Mouse (Mus musculus): ENCODE results near the gene Wdr89. TPM values are rescaled to one million over a fixed set of nuclear protein-coding genes. Genes with fewer than 3 reads are reported as not detected.

Wdr89 gene
- polyA plus RNA-seq, 1 experiment from 2014 or later, result 10.5 TPM

- WGBS, result 97% methylated on average over 1 of the region's 1 CpGs
- DNase-seq (ENCODE audit: low spot score, missing footprints) (no peak), ATAC-seq (ENCODE audit: low FRiP score) (no peak)
- Histone ChIP-seq H3K4me2 (no peak overlapping the region), H3K9ac (ENCODE audit: low read length) (no peak overlapping the region), H3K27me3 (ENCODE audit: control insufficient read depth, insufficient read depth, low read length) (no peaks in the 10 kb centered on the region; the same call in 1 of the 2 replicates), H3K4me1 (ENCODE audit: control insufficient read depth, insufficient read depth, low read length) (no peaks in the 10 kb centered on the region), H3K27ac (ENCODE audit: low read depth, low read length) (no peak overlapping the region), H3K9me3 (ENCODE audit: control insufficient read depth, low read length) (no peaks in the 10 kb centered on the region), H3K36me3 (ENCODE audit: control insufficient read depth, insufficient read depth, low read length) (no peaks in the 10 kb centered on the region), H3K4me3 (ENCODE audit: low read depth, low read length) (no peak overlapping the region)
Measured at GRCm38 (mm10) chr12:75662376-75662775, 7.0 kb downstream of the Wdr89 start.

- ATAC-seq (ENCODE audit: low FRiP score), result no peak
- WGBS, result 71% methylated on average over 6 of the region's 6 CpGs
- Histone ChIP-seq H3K4me2 (no peak overlapping the region), H3K27me3 (ENCODE audit: control insufficient read depth, insufficient read depth, low read length) (no peaks in the 10 kb centered on the region; the same call in 1 of the 2 replicates), H3K36me3 (ENCODE audit: control insufficient read depth, insufficient read depth, low read length) (no peaks in the 10 kb centered on the region), H3K27ac (ENCODE audit: low read depth, low read length) (no peak overlapping the region), H3K9me3 (ENCODE audit: control insufficient read depth, low read length) (no peaks in the 10 kb centered on the region), H3K4me3 (ENCODE audit: low read depth, low read length) (no peak overlapping the region), H3K4me1 (ENCODE audit: control insufficient read depth, insufficient read depth, low read length) (no peaks in the 10 kb centered on the region), H3K9ac (ENCODE audit: low read length) (no peak overlapping the region)
- DNase-seq (ENCODE audit: low spot score, missing footprints), result no peak
Measured at GRCm38 (mm10) chr12:75658403-75658802, 10.9 kb downstream of the Wdr89 start.

GRCm38 (mm10) chr12:75656580-75656979 lies 12.8 kb downstream of the Wdr89 start:
- Histone ChIP-seq H3K27ac (ENCODE audit: low read depth, low read length) (no peak overlapping the region), H3K27me3 (ENCODE audit: control insufficient read depth, insufficient read depth, low read length) (no peaks in the 10 kb centered on the region; the same call in 1 of the 2 replicates), H3K4me2 (no peak overlapping the region), H3K4me1 (ENCODE audit: control insufficient read depth, insufficient read depth, low read length) (no peaks in the 10 kb centered on the region), H3K9me3 (ENCODE audit: control insufficient read depth, low read length) (no peaks in the 10 kb centered on the region), H3K4me3 (ENCODE audit: low read depth, low read length) (no peak overlapping the region), H3K36me3 (ENCODE audit: control insufficient read depth, insufficient read depth, low read length) (no peaks in the 10 kb centered on the region), H3K9ac (ENCODE audit: low read length) (no peak overlapping the region)
- no peak for DNase-seq (ENCODE audit: low spot score, missing footprints)
- no peak for ATAC-seq (ENCODE audit: low FRiP score)
- 45% methylated on average over 3 of the region's 3 CpGs for WGBS

GRCm38 (mm10) chr12:75654247-75654801 lies 15.0 kb downstream of the Wdr89 start:
- no peaks in the 10 kb centered on the region for H3K36me3 ChIP-seq (ENCODE audit: control insufficient read depth, insufficient read depth, low read length)
- H3K4me3 ChIP-seq (ENCODE audit: low read depth, low read length), result no peak overlapping the region
- H3K27ac ChIP-seq (ENCODE audit: low read depth, low read length), result no peak overlapping the region
- H3K4me1 ChIP-seq (ENCODE audit: control insufficient read depth, insufficient read depth, low read length), result no peaks in the 10 kb centered on the region; the same call in 1 of the 2 replicates
- no peaks in the 10 kb centered on the region for H3K9me3 ChIP-seq (ENCODE audit: control insufficient read depth, low read length)
- H3K27me3 ChIP-seq (ENCODE audit: control insufficient read depth, insufficient read depth, low read length), result no peaks in the 10 kb centered on the region
- H3K4me2 ChIP-seq, result no peak overlapping the region
- ATAC-seq (ENCODE audit: low FRiP score) (no peak), DNase-seq (ENCODE audit: low spot score, missing footprints) (no peak)
- 68% methylated on average over 3 of the region's 3 CpGs for WGBS
- H3K9ac ChIP-seq (ENCODE audit: low read length), result no peak overlapping the region

GRCm38 (mm10) chr12:75649706-75650093 lies 19.6 kb downstream of the Wdr89 start:
- no peak overlapping the region for H3K9ac ChIP-seq (ENCODE audit: low read length)
- no peaks in the 10 kb centered on the region for H3K9me3 ChIP-seq (ENCODE audit: control insufficient read depth, low read length)
- H3K36me3 ChIP-seq (ENCODE audit: control insufficient read depth, insufficient read depth, low read length), result no peaks in the 10 kb centered on the region
- DNase-seq (ENCODE audit: low spot score, missing footprints), result no peak
- peaks cover 5% of the 10 kb centered on the region; the same call in 1 of the 2 replicates for H3K4me1 ChIP-seq (ENCODE audit: control insufficient read depth, insufficient read depth, low read length)
- no peak overlapping the region for H3K4me2 ChIP-seq
- no peaks in the 10 kb centered on the region for H3K27me3 ChIP-seq (ENCODE audit: control insufficient read depth, insufficient read depth, low read length)
- WGBS, result 67% methylated on average over 2 of the region's 2 CpGs
- no peak overlapping the region for H3K27ac ChIP-seq (ENCODE audit: low read depth, low read length)
- H3K4me3 ChIP-seq (ENCODE audit: low read depth, low read length), result no peak overlapping the region
- ATAC-seq (ENCODE audit: low FRiP score), result peak; percentile 20; the same call in 1 of the 2 replicates

GRCm38 (mm10) chr12:75649058-75649705 lies 20.2 kb downstream of the Wdr89 start:
- no peak overlapping the region for H3K9ac ChIP-seq (ENCODE audit: low read length)
- H3K9me3 ChIP-seq (ENCODE audit: control insufficient read depth, low read length), result no peaks in the 10 kb centered on the region
- no peak overlapping the region for H3K4me3 ChIP-seq (ENCODE audit: low read depth, low read length)
- H3K36me3 ChIP-seq (ENCODE audit: control insufficient read depth, insufficient read depth, low read length), result no peaks in the 10 kb centered on the region
- 46% methylated on average over 12 of the region's 12 CpGs for WGBS
- no peak overlapping the region for H3K4me2 ChIP-seq
- peak; percentile 91 for ATAC-seq (ENCODE audit: low FRiP score)
- peak; percentile 85 for DNase-seq (ENCODE audit: low spot score, missing footprints)
- H3K27me3 ChIP-seq (ENCODE audit: control insufficient read depth, insufficient read depth, low read length), result no peaks in the 10 kb centered on the region
- H3K27ac ChIP-seq (ENCODE audit: low read depth, low read length), result no peak overlapping the region
- peaks cover 5% of the 10 kb centered on the region; the same call in 1 of the 2 replicates for H3K4me1 ChIP-seq (ENCODE audit: control insufficient read depth, insufficient read depth, low read length)

- Histone ChIP-seq H3K4me1 (ENCODE audit: control insufficient read depth, insufficient read depth, low read length) (peaks cover 5% of the 10 kb centered on the region; the same call in 1 of the 2 replicates), H3K36me3 (ENCODE audit: control insufficient read depth, insufficient read depth, low read length) (no peaks in the 10 kb centered on the region), H3K27ac (ENCODE audit: low read depth, low read length) (no peak overlapping the region), H3K4me3 (ENCODE audit: low read depth, low read length) (no peak overlapping the region), H3K27me3 (ENCODE audit: control insufficient read depth, insufficient read depth, low read length) (no peaks in the 10 kb centered on the region), H3K9ac (ENCODE audit: low read length) (no peak overlapping the region), H3K4me2 (no peak overlapping the region), H3K9me3 (ENCODE audit: control insufficient read depth, low read length) (no peaks in the 10 kb centered on the region)
- DNase-seq (ENCODE audit: low spot score, missing footprints), result no peak
- ATAC-seq (ENCODE audit: low FRiP score), result no peak
- WGBS, result 51% methylated on average over 12 of the region's 12 CpGs
Measured at GRCm38 (mm10) chr12:75648281-75648680, 21.1 kb downstream of the Wdr89 start.

- Histone ChIP-seq H3K4me2 (no peak overlapping the region), H3K27ac (ENCODE audit: low read depth, low read length) (no peak overlapping the region), H3K9ac (ENCODE audit: low read length) (no peak overlapping the region), H3K36me3 (ENCODE audit: control insufficient read depth, insufficient read depth, low read length) (no peaks in the 10 kb centered on the region), H3K4me3 (ENCODE audit: low read depth, low read length) (no peak overlapping the region), H3K9me3 (ENCODE audit: control insufficient read depth, low read length) (no peaks in the 10 kb centered on the region), H3K27me3 (ENCODE audit: control insufficient read depth, insufficient read depth, low read length) (no peaks in the 10 kb centered on the region), H3K4me1 (ENCODE audit: control insufficient read depth, insufficient read depth, low read length) (peaks cover 5% of the 10 kb centered on the region; the same call in 1 of the 2 replicates)
- 87% methylated on average over 2 of the region's 2 CpGs for WGBS
- ATAC-seq (ENCODE audit: low FRiP score) (no peak), DNase-seq (ENCODE audit: low spot score, missing footprints) (no peak)
Measured at GRCm38 (mm10) chr12:75647663-75648062, 21.7 kb downstream of the Wdr89 start.

- Histone ChIP-seq H3K27ac (ENCODE audit: low read depth, low read length) (no peak overlapping the region), H3K4me2 (no peak overlapping the region), H3K9me3 (ENCODE audit: control insufficient read depth, low read length) (no peaks in the 10 kb centered on the region), H3K36me3 (ENCODE audit: control insufficient read depth, insufficient read depth, low read length) (no peaks in the 10 kb centered on the region), H3K4me3 (ENCODE audit: low read depth, low read length) (no peak overlapping the region), H3K27me3 (ENCODE audit: control insufficient read depth, insufficient read depth, low read length) (no peaks in the 10 kb centered on the region), H3K4me1 (ENCODE audit: control insufficient read depth, insufficient read depth, low read length) (peaks cover 5% of the 10 kb centered on the region; the same call in 1 of the 2 replicates), H3K9ac (ENCODE audit: low read length) (no peak overlapping the region)
- 86% methylated on average over 1 of the region's 1 CpGs for WGBS
- no peak for DNase-seq (ENCODE audit: low spot score, missing footprints)
- ATAC-seq (ENCODE audit: low FRiP score), result no peak
Measured at GRCm38 (mm10) chr12:75645780-75646179, 23.6 kb downstream of the Wdr89 start.
